Mouse (Mus musculus): ENCODE measurements around the gene Msx1.

DNA sequence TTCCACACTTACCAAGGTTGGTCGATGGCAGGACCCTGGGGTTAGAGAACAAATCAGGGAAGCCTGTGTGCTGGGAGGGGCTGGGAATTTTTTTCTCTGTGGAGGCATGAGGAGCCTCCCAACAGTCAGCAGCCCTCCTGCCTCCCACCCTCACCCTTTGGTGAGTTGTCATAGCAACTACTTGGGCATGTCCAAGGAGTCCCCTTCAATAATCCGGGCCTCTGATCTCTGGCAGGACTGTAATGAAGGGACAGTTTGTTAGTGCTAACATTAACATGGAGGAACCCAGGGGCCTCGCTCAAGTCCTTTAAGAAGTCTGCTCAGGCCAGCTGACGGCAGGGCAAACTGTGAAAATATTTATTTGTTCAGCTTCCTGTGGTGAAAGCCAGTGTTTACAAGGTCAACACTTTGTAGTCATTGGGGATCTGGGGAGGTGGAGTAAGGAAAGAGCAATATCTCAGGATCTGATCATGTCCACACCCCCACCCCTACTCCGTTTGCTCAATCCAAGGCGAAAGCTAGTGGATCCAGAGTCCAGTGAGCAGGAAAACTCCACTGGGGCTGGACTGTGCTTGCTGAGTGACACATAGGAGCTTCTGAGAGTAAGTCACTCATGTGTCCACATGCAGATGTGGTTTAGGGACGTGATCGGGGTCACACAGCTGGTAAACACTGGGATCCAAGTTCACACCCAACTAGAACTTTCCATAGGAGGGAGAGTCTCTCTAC, 24.8 kb upstream of the Msx1 start:
- TF ChIP-seq POLR2A (IDR thresholded peaks at IDR 0.05; ENCODE audit: borderline replicate concordance, extremely low read depth, low read depth, low read length) (no peak), CTCF (IDR thresholded peaks at IDR 0.05; ENCODE audit: insufficient read depth, low read length) (no peak)
